Mouse (Mus musculus) large intestine, adult 2 months (tissue): Measurements from ENCODE around the gene March4. TPM values are rescaled to one million over a fixed set of nuclear protein-coding genes. Genes with fewer than 3 reads are reported as not detected.

Experiments used
- DNase-seq: peaks from one replicate; pipeline ENCODE4 v3.0.0-alpha.2; 2012; ENCODE audit warnings: low read depth, low spot score
- WGBS: fragments of 180-500 bp; shearing (Covaris S2); methylation state at CpG from one replicate; pipeline ENCODE4 v1.1.7; 2018; 5-methylcytosine and 5-hydroxymethylcytosine counted together
- polyA plus RNA-seq: library from polyadenylated mRNA; depleted of rRNA; stranded (reverse); fragments of >200 nt; gene quantifications from 2 replicates; pipeline ENCODE4 v1.2.3, GENCODE M21; 2012; rRNA removed

The March4 gene
- polyA plus RNA-seq, 1 experiment: 0.14 TPM

DNA sequence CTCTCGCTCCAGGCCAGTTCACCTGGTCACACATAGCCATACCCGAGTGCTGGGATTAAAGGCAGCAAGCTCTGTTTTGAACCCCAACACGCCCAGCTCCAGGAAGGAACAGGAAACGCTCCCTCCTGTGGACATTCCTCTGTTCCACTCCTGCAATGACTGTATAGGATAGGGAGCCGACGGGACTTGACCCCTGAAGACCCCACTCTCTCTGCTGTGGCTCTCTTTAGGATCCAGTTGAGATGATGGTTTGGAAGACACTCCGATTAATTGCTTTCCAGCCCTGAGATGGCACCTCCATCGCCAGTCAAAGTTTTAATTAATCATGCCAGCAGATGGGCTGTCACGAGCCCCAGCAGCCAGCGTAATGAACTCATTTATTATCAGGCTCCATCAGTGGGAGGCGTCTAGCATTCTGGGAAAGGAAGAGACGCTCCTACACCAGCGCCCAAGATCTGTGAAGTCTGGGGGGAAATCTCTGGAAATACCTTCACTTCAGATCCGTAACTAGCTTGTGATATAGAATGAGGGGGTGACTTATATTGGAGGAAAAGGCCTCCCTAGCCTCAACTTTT is 130.1 kb downstream of the March4 start:
- DNase-seq: no peak
- WGBS: 79% methylated on average over 14 of the region's 14 CpGs

- no peak for DNase-seq
These were observed 135.2 kb downstream of the March4 start for GRCm38 (mm10) chr1:72401331-72402069.

DNA sequence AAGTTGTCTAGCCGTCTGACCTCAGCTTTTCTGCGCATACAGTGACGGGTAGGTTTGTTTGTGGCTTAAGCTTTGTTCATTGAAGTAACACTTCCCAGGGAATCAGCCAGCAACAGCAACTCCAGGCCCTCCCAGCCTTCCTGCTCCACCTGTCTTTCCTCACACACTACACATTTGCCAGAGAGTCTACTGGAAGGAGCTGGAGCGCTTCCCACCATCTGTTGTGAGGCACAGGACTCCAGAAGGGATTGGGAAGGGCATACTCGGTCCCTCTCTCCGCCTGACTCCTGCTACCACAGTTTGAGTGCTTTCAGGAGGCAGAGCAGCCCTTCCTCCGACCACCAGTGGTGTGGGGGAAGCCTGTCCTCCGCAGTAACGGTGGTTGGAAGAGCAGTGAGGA is 136.1 kb downstream of the March4 start:
- DNase-seq: no peak
- WGBS: 64% methylated on average over 9 of the region's 9 CpGs

More at GRCm38 (mm10) chr1:72401331-72402069, 135.2 kb downstream of the March4 start:
- 58% methylated on average over 8 of the region's 8 CpGs for WGBS

- WGBS: 50% methylated on average over 8 of the region's 8 CpGs
- no peak for DNase-seq
These were observed 136.9 kb downstream of the March4 start for GRCm38 (mm10) chr1:72399720-72400401.

DNA sequence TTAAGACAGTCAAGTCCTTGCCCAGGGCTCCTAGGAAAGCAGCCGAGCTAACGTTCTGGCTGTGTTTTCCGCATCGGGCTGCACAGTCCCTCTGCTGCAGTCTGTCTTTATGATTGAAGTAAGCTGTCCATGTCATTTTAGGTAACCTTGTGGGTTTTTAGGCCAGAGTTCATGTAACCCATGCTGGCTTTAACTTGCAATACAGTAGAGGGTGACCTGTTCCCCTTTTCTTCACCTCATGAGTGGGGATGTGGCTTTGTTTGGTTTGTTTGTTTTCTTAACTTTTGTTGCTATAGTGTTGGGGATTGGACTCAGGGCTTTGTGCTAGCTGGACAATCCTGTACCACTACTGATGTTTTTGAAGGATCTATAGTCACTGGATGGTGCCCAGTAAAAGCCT is 146.3 kb downstream of the March4 start:
- DNase-seq: no peak
- WGBS: 94% methylated on average over 4 of the region's 4 CpGs

GRCm38 (mm10) chr1:72383651-72384050 is 153.1 kb downstream of the March4 start:
- 80% methylated on average over 5 of the region's 5 CpGs for WGBS

GRCm38 (mm10) chr1:72383056-72383455 is 153.7 kb downstream of the March4 start:
- WGBS: 90% methylated on average over 7 of the region's 7 CpGs
- no peak for DNase-seq

More at GRCm38 (mm10) chr1:72383651-72384050, 153.1 kb downstream of the March4 start:
- no peak for DNase-seq

- DNase-seq: no peak
- WGBS: 95% methylated on average over 3 of the region's 3 CpGs
These were observed 156.2 kb downstream of the March4 start for GRCm38 (mm10) chr1:72380544-72380943.

DNA sequence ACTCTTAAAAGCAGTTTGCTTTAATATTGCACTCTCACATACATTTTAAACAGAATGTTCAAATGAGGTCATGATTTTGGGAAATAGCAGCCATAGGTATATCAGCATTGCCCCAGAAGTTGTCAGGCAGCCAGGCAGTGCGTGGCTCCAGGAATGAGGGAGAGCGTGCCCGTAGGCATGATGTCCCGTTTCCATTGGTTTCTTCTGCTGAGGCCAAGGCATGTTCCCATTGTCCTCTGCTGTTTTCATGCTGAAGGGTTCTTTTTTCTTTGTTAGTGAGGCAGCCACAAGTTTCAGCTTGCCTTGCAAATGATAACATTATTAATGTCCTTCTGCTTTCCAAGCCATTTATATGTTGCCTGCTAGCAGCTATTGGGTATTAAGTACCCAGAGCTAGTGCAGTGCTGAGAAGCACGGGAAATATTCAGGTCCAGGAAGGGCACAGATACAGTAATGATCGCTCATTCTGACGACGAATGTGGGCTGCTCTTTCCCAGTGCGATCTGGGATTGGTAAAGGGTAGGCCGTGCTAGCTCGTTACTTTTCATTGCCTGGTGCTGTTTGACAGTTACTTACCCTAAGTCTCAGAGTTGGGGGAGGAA is 156.9 kb downstream of the March4 start:
- DNase-seq: no peak
- WGBS: 97% methylated on average over 11 of the region's 11 CpGs

DNA sequence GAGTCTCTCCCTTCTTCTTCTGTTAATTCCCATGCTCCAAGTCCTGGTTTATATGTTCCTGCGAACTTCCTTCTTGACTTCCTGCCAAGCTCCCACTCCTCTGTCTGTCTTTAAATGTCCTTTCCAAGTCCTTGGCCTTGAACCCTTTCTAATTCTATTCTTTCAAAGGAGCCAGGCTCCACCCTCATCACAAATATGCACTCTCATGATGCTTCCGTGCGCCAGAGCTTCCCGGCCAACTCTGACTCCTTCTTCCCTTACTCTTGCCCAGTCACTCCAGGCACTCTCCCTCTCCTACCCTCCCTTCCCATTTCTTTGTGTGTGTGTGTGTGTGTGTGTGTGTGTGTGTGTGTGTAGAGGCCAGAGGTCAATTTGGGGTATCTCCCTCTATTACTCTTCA is 158.6 kb downstream of the March4 start:
- no peak for DNase-seq
- 43% methylated on average over 4 of the region's 4 CpGs for WGBS

Other genes with a start within 250 kb of the March4 start
- gene Xrcc5, start 229.5 kb downstream of the March4 start, polyA plus RNA-seq: 2.1 TPM in 2 replicates
- gene Smarcal1, start 46.3 kb upstream of the March4 start, polyA plus RNA-seq: 12.0 and 16.0 TPM in 2 replicates
- gene Ankar, start 163.6 kb upstream of the March4 start, polyA plus RNA-seq: not detected in 2 replicates
- 768 and 778 TPM in 2 replicates for gene Rpl37a, start 174.4 kb upstream of the March4 start, polyA plus RNA-seq